Mouse (Mus musculus): ENCODE measurements around the gene Tbata.

- TF ChIP-seq CTCF (conservative IDR thresholded peaks at IDR 0.05; ENCODE audit: insufficient read depth, insufficient read length, low read depth, low read length) (no peak), POLR2A (IDR thresholded peaks at IDR 0.05; ENCODE audit: low read depth, low read length) (no peak)
Observed at GRCm38 (mm10) chr10:61162366-61162765, 9.4 kb upstream of the Tbata start.
